Mouse (Mus musculus) cortical plate, adult 2 months (tissue): ENCODE data around the gene Notum.

Experiments
- CTCF ChIP-seq: fragments of 200-500 bp; IDR thresholded peaks from 2 replicates; pipeline ENCODE4 v1.5.1; 2011; ENCODE audit warnings: mild to moderate bottlenecking, control low read depth, low read length; ENCODE audit not compliant: insufficient read depth; ENCODE audit errors: extremely low read depth
- POLR2A ChIP-seq: fragments of 200-500 bp; IDR thresholded peaks from 2 replicates; pipeline ENCODE4 v1.6.1; 2011; ENCODE audit warnings: mild to moderate bottlenecking, low read length, control low read depth; ENCODE audit not compliant: insufficient read depth; ENCODE audit errors: extremely low read depth

- TF ChIP-seq POLR2A, result no peak
- no peak for TF ChIP-seq CTCF
Observed at GRCm38 (mm10) chr11:120634810-120635209, 26.2 kb downstream of the Notum start.
